Mouse (Mus musculus): Measurements from ENCODE around the gene Plekhg5. TPM values are rescaled to one million over a fixed set of nuclear protein-coding genes. Genes with fewer than 3 reads are reported as not detected.
"Not testable (repeated sequence)": the region's sequence is repeated elsewhere in the genome, so short reads cannot be mapped to it uniquely, and the experiment has no call there.

Plekhg5 gene
- polyA plus RNA-seq, 1 experiment, result 11.8 TPM

DNA sequence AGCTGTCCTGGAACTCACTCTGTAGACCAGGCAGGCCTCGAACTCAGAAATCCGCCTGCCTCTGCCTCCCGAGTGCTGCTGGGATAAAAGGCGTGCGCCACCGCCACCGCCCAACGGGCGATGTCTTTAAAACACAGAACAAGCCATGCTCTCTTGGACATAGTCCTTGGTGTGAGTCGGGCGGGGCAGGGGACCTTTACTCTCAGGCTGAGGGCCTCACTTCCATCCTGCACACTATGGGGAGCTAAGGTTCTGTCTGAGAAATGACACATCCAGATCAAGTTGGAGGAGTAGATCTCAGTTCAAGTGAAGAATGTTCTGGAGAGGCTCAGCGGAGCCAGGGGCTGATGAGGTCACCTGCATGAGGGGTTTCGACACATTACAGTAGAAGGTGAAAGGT, 39.4 kb upstream of the Plekhg5 start:
- Histone ChIP-seq H3K4me3 (replicated peaks; ENCODE audit: insufficient read depth, low read depth, low read length) (no peak overlapping the region), H3K27ac (ENCODE audit: insufficient read depth, low read length) (no peak overlapping the region), H3K4me1 (ENCODE audit: control insufficient read depth, insufficient read depth, low read length) (peaks cover 8% of the 10 kb centered on the region; the same call in 1 of the 2 replicates), H3K27me3 (ENCODE audit: control insufficient read depth, insufficient read depth, low read length) (no peaks in the 10 kb centered on the region)
- TF ChIP-seq POLR2A (IDR thresholded peaks at IDR 0.05; ENCODE audit: borderline replicate concordance, insufficient read depth, low read length) (no peak), CTCF (IDR thresholded peaks at IDR 0.05; ENCODE audit: borderline replicate concordance, insufficient read depth, low read depth, low read length) (no peak)
- no peak for DNase-seq
- WGBS, result 92% methylated on average over 13 of the region's 13 CpGs

DNA sequence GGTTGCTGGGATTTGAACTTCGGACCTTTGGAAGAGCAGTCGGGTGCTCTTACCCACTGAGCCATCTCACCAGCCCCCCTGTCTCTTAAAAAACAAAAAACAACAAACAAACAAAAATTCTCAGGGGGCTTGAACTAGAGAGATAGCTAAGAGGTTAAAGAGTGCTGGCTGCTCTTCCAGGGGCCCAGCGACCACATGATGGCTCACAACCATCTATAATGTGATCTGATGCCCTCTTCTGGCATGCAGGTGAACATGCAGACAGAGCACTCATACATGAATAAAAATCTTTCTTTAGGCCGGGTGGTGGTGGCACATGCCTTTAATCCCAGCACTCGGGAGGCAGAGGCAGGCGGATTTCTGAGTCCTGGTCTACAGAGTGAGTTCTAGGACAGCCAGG, 35.8 kb upstream of the Plekhg5 start:
- not testable (repeated sequence) for H3K27ac ChIP-seq (ENCODE audit: insufficient read depth, low read length); H3K4me3 ChIP-seq (replicated peaks; ENCODE audit: insufficient read depth, low read depth, low read length); H3K4me1 ChIP-seq (ENCODE audit: control insufficient read depth, insufficient read depth, low read length); DNase-seq; H3K27me3 ChIP-seq (ENCODE audit: control insufficient read depth, insufficient read depth, low read length)
- 88% methylated on average over 6 of the region's 6 CpGs for WGBS
- TF ChIP-seq CTCF (IDR thresholded peaks at IDR 0.05; ENCODE audit: borderline replicate concordance, insufficient read depth, low read depth, low read length), result peak; percentile 7; the same call in 1 of the 2 replicates

DNA sequence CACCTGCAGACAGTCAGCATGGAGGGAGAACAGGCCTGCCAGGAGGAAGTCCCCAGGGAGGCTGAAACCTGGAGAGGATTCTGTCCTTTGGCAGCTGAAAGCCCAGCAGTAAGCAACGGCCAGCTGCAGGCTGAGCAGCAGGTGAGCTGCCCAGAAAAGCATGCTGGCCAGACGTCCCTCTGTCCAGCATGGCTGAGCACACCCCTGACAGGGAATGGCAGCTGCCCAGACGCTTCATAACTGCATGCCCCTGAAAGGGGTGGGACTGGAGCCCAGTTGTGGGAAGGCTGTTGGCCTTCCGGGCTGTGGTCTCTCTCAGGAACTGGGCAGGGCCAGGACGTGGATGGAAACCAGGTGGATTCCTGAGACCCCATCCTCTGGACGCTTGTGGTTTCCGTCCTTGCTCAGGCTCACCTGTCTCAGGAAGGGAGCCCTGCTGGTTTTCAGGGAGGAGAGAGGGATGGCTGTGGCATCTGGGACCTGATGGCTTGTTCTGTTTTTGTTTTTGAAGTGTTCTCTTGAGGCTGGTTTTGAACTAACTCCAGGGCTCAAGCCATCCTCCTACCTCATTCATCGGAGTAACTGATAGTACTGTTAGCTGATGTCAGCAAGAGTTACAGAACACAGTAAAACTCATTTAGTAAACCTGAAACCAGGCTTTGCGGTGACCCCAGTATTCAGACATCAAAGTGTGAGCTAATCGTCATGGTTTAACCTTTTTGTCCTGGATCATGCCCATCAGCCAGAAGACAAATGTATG, 33.9 kb upstream of the Plekhg5 start, which contains the start of gene Tas1r1:
TSS of gene Tas1r1 (minus strand) at position 344 of the 760 bp plus-strand sequence.
- TF ChIP-seq POLR2A (IDR thresholded peaks at IDR 0.05; ENCODE audit: borderline replicate concordance, insufficient read depth, low read length) (no peak), CTCF (IDR thresholded peaks at IDR 0.05; ENCODE audit: borderline replicate concordance, insufficient read depth, low read depth, low read length) (no peak)
- WGBS, result 27% methylated on average over 10 of the region's 10 CpGs

DNA sequence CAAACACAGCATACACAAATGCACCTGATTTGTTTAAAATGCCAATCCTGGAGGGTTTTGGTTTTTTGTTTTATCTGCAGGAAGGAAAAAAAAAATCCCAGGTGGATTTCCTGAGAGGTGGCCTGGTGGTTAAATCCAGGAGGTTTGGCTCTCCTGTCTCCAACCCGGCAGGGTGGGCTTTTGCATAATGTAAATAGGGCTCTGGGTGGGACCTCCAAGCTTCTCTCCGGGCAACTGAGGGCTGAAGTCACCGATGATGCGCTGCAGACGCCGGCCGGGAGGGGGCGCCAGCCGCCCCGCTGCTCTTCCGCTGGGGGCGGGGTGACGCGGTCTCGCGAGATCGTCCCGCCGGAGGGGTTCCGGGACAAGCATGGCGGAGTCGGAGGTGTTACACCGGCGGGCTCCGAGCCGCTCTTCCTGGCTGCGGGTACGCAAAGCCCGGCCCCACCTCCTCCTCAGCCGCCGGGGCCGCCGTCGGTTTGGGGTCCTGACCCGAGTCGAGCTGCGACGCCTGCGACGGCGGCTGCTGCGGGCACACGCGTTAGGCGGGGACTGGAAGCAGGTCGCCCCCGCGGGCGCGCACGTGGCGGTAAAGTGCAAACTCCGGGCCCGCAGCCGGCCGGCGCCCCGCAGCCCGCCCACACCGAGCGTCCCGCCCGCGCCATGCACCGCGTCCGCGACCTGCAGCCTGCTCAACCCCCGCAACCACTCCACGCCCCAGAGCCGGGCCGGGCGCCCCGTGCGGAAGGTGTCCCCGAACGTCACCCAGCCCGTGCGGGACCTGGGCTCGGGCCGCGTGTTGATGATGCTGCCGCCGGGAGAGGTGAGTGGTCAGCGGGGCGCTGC, 33.1 kb upstream of the Plekhg5 start, which contains the start of gene Nol9:
TSS of gene Nol9 (plus strand) at position 337 of the 846 bp plus-strand sequence.
- TF ChIP-seq CTCF (IDR thresholded peaks at IDR 0.05; ENCODE audit: borderline replicate concordance, insufficient read depth, low read depth, low read length) (peak; percentile 85), POLR2A (IDR thresholded peaks at IDR 0.05; ENCODE audit: borderline replicate concordance, insufficient read depth, low read length) (peak; percentile 89)
- under 1% methylated on average over 78 of the region's 86 CpGs for WGBS

More for the DNA sequence above, 33.9 kb upstream of the Plekhg5 start, which contains the start of gene Tas1r1:
- Histone ChIP-seq H3K27ac (ENCODE audit: insufficient read depth, low read length) (no peak within 1 kb of the TSS), H3K27me3 (ENCODE audit: control insufficient read depth, insufficient read depth, low read length) (no peaks in the 10 kb centered on the region), H3K4me1 (ENCODE audit: control insufficient read depth, insufficient read depth, low read length) (peaks cover 3% of the 10 kb centered on the region; the same call in 1 of the 2 replicates), H3K4me3 (replicated peaks; ENCODE audit: insufficient read depth, low read depth, low read length) (peak within 1 kb of the TSS; percentile 74)
- DNase-seq, result peak in 1 of 2 experiments; percentile 10

DNA sequence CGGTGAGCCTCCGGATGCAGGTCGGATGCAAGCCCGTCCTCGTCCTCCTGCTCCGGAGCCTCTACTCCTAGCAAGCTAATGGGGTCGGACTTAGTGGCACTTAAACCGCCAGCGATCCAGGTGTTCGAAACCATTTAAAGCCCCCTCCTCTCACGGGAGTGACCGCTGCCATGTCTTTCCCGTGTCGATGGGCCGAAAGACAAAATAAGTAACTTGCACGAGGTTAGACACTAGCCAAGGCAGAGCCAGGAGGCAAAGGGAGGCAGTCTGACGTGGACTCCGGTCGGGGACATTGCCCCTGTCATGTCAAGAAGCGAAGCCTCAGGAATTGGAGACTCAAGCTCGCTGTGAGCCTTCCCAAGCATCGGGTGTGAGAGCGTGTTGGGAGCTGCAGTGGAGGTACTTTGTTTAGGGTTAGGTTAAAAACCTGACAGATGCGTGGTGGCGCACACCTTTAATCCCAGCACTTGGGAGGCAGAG, 32.4 kb upstream of the Plekhg5 start:
- H3K27ac ChIP-seq (ENCODE audit: insufficient read depth, low read length), result no peak overlapping the region
- H3K4me1 ChIP-seq (ENCODE audit: control insufficient read depth, insufficient read depth, low read length), result peaks cover 3% of the 10 kb centered on the region; the same call in 1 of the 2 replicates
- TF ChIP-seq POLR2A (IDR thresholded peaks at IDR 0.05; ENCODE audit: borderline replicate concordance, insufficient read depth, low read length) (no peak), CTCF (IDR thresholded peaks at IDR 0.05; ENCODE audit: borderline replicate concordance, insufficient read depth, low read depth, low read length) (no peak)
- peak in 1 of 2 experiments; percentile 5 for DNase-seq
- peak overlapping the region; percentile 74 for H3K4me3 ChIP-seq (replicated peaks; ENCODE audit: insufficient read depth, low read depth, low read length)
- WGBS, result 4% methylated on average over 25 of the region's 25 CpGs
- H3K27me3 ChIP-seq (ENCODE audit: control insufficient read depth, insufficient read depth, low read length), result no peaks in the 10 kb centered on the region

More for the DNA sequence above, 33.1 kb upstream of the Plekhg5 start, which contains the start of gene Nol9:
- Histone ChIP-seq H3K4me1 (ENCODE audit: control insufficient read depth, insufficient read depth, low read length) (peaks cover 3% of the 10 kb centered on the region; the same call in 1 of the 2 replicates), H3K27ac (ENCODE audit: insufficient read depth, low read length) (no peak within 1 kb of the TSS), H3K4me3 (replicated peaks; ENCODE audit: insufficient read depth, low read depth, low read length) (peak within 1 kb of the TSS; percentile 74), H3K27me3 (ENCODE audit: control insufficient read depth, insufficient read depth, low read length) (no peaks in the 10 kb centered on the region)
- DNase-seq, result peak; percentile 90 to 94

DNA sequence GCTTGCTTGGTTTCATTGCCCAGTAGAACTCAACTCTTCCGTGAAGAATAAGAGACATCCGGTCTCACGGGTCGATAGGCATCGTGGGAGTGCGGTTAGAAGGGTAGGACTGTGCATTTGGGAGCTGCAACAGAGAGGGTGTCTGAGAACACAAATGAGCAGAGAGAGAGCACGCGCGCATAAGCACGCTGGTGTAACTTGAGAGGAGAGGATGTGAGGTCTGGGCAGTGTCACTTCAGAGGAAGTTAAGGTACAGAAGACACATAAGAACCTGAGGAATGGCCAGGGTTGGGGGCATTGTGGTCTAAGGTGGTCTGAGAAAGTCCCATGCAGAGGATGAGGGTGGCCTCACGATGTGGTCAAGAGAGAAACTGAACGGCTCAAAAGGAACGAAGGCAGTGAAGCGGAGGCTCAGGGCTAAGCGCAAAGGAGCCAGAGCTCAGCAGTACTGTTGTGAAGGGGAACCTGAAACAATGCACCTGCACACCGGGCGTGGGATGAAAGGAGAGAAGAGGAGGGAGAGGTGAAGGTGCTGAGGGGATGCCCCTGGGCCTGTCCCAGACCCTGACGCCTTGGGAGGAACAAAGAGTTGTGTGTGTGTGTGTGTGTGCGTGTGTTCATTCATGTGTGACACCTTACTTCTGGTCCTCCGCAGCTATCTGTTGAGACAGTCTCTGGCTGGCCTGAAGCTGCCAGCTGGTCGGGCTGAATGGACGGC, 30.2 kb upstream of the Plekhg5 start:
- 83% methylated on average over 22 of the region's 22 CpGs for WGBS
- H3K4me3 ChIP-seq (replicated peaks; ENCODE audit: insufficient read depth, low read depth, low read length), result no peak overlapping the region
- TF ChIP-seq CTCF (IDR thresholded peaks at IDR 0.05; ENCODE audit: borderline replicate concordance, insufficient read depth, low read depth, low read length), result no peak
- TF ChIP-seq POLR2A (IDR thresholded peaks at IDR 0.05; ENCODE audit: borderline replicate concordance, insufficient read depth, low read length), result no peak
- H3K27me3 ChIP-seq (ENCODE audit: control insufficient read depth, insufficient read depth, low read length), result no peaks in the 10 kb centered on the region
- no peak overlapping the region for H3K27ac ChIP-seq (ENCODE audit: insufficient read depth, low read length)
- no peak for DNase-seq
- H3K4me1 ChIP-seq (ENCODE audit: control insufficient read depth, insufficient read depth, low read length), result peaks cover 3% of the 10 kb centered on the region; the same call in 1 of the 2 replicates

DNA sequence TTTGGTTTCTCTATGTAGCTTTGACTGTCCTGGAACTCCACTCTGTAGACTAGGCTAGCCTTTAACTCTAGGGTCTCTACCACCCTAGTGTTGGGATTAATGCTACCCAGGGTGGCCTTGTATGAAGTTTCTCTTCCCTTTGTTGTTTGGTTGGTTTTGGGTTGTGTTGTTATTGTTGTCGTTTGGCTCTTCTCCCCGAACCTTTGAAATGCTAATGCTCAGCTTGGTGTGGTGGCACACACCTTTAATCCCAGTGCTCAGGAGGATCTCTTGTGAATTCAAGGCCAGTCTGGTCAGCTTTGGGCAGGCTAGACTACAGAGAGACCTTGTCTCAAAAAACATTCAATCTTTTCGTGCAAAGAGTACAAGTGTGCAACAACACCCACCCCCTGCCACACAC, 29.1 kb upstream of the Plekhg5 start:
- DNase-seq, result no peak
- H3K4me1 ChIP-seq (ENCODE audit: control insufficient read depth, insufficient read depth, low read length), result peaks cover 3% of the 10 kb centered on the region; the same call in 1 of the 2 replicates
- 83% methylated on average over 3 of the region's 3 CpGs for WGBS
- no peak overlapping the region for H3K4me3 ChIP-seq (replicated peaks; ENCODE audit: insufficient read depth, low read depth, low read length)
- no peak overlapping the region for H3K27ac ChIP-seq (ENCODE audit: insufficient read depth, low read length)
- no peak for TF ChIP-seq CTCF (IDR thresholded peaks at IDR 0.05; ENCODE audit: borderline replicate concordance, insufficient read depth, low read depth, low read length)
- TF ChIP-seq POLR2A (IDR thresholded peaks at IDR 0.05; ENCODE audit: borderline replicate concordance, insufficient read depth, low read length), result no peak
- H3K27me3 ChIP-seq (ENCODE audit: control insufficient read depth, insufficient read depth, low read length), result no peaks in the 10 kb centered on the region

All from cerebellum, adult 2 months (tissue).